Mouse (Mus musculus): Measurements from ENCODE around the gene Hcn1.

Gene Hcn1

GRCm38 (mm10) chr13:117705997-117706396 lies 103.9 kb downstream of the Hcn1 start:
- no peak for DNase-seq (ENCODE audit: low spot score)

DNA sequence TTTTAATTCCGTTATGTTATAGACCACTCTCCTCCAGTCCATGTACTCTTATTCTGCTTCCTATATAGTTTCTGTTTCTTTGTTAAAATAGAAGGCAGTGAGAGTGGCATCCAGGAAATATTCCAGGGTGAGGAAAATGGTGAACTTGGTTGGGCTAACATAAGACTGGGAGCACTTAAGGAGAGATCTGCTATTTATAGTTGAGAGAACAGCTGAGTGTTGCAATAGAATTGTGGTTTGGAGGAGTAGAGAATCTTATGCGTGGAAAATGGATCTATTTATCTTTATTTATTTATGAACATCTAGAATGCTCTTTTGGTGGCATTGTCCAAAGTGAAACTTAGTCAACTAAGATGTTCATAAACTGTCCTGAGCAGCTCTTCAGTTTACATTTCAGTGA lies 104.4 kb downstream of the Hcn1 start:
- no peak for DNase-seq (ENCODE audit: low spot score)

DNA sequence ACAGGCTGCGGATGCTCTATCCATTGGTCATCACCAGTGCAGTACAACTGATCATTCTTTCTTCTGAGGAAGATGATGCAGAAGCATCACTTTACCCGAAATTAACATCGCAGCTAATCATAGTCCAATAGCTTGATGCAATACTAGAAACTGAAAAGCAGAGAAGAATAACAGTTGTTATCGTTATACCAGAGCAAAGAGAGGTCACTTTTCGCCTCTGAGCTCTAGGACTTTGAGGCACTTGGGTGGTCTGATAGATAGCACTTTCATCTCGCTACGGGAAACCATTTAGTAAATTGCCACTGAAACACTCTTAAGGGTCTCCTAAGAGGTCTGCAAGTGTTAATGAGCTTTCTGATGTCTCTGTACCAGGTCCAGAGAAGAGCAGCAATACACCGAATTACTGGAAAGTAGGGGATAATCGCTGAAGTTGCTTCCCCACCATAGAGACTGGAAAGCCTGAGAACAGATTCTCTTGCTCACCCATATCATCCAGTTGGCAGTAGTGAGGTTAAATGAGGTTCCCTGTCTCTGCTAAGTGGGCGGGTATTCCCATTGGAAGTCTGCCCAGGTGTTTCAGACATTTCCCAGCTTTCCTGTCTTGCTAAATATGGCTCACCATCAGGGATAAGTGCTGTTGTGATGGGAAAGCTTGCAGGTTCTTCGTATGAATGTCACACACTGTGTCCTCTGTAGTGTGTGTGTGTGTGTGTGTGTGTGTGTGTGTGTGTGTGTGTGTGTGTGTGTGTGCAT lies 105.0 kb downstream of the Hcn1 start:
- no peak for DNase-seq (ENCODE audit: low spot score)

GRCm38 (mm10) chr13:117710811-117711210 lies 108.7 kb downstream of the Hcn1 start:
- no peak for DNase-seq (ENCODE audit: low spot score)

DNA sequence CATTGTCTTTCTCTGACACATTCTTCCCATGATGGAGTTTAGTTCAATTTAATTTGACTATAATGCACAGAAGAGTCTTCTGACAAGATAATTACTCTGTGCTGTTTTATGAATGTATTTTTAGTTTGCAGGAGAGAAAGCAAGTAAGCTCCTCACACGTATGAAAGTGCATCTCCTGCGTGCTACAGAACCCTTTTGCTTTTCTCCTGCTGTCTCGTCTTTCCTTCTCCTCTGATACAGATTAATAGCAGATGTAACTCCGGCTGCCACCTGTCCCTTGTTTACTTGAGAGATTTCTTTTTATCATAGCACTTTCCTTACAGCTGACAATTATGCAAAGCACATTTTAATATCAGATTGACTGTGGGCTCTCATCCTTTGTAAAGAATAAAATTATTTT lies 120.0 kb downstream of the Hcn1 start:
- no peak for DNase-seq (ENCODE audit: low spot score)

- DNase-seq (ENCODE audit: low spot score) = no peak
Measured at GRCm38 (mm10) chr13:117724083-117724482, 122.0 kb downstream of the Hcn1 start.

DNA sequence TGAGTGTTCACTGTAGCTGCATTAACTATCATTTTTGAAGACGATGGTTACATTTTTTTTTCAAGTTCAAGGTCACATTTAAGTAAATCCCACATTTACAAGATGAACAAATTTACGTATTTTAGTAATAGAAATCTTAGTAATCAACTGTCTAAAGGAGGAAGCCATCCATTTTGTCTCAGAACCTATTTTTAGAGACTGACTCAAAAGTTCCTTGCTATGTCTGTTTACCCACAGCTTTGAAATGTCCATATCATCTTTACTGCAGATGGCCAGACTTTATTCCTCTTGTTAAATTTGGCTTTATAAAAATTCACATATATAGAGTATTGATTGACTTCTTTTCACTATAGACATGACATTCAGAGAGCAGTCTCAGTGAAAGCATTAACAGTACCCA lies 126.3 kb downstream of the Hcn1 start:
- no peak for DNase-seq (ENCODE audit: low spot score)

DNA sequence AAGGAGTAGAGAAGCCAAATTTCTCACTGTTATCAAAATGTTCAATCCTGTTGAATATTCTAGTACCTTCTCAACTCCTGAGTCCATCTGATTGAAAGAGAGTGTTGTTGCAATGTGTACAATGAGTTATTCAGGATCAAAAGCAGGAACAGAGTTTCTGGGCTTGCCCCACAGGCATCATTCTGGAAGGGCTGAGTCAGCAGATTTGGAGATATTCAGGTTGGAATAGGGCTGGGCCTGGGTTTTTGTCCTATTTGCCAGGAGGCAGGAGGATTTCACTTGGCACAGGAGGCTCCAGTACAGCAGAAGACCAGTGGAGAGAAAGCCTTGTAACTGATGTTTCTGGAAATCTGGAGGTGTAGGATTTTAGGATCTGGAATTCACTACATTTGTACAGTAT lies 130.6 kb downstream of the Hcn1 start:
- no peak for DNase-seq (ENCODE audit: low spot score)

- no peak for DNase-seq (ENCODE audit: low spot score)
Measured at GRCm38 (mm10) chr13:117744451-117744850, 142.3 kb downstream of the Hcn1 start.

- DNase-seq (ENCODE audit: low spot score) = no peak
Measured at GRCm38 (mm10) chr13:117745173-117745572, 143.1 kb downstream of the Hcn1 start.

- no peak for DNase-seq (ENCODE audit: low spot score)
Measured at GRCm38 (mm10) chr13:117765487-117765886, 163.4 kb downstream of the Hcn1 start.

- DNase-seq (ENCODE audit: low spot score) = no peak
Measured at GRCm38 (mm10) chr13:117785376-117785775, 183.3 kb downstream of the Hcn1 start.

DNA sequence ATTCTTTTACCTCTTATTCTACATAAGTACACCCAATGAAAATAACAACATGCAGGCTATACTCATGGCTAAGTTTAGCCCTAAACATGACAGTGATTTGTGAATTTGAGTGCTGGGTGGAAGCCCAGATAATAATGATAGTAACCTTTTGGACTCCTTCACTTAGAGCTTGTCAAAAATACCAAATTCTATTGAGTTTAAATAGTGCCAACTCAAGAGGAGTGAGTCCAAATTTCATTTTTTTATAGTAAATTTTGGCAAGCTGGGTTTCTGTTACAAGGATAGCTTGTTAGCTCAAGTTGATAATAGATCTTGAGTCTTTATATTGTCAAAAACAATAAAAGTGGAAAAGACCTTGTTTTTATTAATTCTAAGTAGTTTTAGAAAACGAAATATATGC lies 190.7 kb downstream of the Hcn1 start:
- no peak for DNase-seq (ENCODE audit: low spot score)

GRCm38 (mm10) chr13:117801061-117801460 lies 198.9 kb downstream of the Hcn1 start:
- no peak for DNase-seq (ENCODE audit: low spot score)

GRCm38 (mm10) chr13:117827628-117828027 lies 225.5 kb downstream of the Hcn1 start:
- no peak for DNase-seq (ENCODE audit: low spot score)

- no peak for DNase-seq (ENCODE audit: low spot score)
Measured at GRCm38 (mm10) chr13:117836658-117837057, 234.5 kb downstream of the Hcn1 start.

DNA sequence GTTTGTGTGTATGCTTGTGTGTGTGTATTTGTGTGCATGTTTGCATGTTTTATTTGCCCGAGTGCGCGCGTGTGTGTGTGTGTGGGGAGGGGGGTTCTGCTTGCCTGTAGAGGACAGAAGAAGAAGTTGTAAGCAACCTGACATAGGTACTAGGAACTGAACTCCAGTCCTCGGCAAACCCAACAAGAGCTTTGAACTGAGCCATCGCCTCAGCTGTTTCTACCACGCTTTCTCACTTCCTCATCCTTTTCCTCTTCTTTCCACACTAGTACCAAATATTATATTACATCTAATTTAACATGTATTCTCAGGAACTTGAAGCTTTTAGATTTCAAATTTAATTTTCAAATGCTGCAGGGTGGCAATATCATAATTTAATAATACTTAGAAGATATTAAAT lies 236.1 kb downstream of the Hcn1 start:
- no peak for DNase-seq (ENCODE audit: low spot score)

- DNase-seq (ENCODE audit: low spot score) = no peak
Measured at GRCm38 (mm10) chr13:117842366-117842765, 240.2 kb downstream of the Hcn1 start.

DNA sequence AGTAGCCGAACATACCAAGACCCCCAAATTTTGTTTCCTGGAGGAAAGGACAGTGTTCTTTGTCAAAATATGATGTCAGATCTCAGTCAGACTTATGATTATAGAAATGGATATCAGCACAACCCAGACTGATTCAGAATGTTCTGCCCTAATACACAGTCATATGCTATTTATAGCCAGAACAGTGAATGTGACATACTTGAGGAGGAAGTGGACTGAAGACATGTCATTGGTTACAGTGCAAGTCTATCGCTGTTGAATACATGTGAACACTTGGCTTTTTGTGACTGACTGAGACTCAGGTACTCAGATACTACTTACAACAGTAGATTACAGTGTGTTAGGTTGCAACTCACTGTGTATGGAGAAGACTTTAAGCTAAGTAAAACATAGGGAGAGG lies 245.2 kb downstream of the Hcn1 start:
- no peak for DNase-seq (ENCODE audit: low spot score)

- DNase-seq (ENCODE audit: low spot score) = no peak
Measured at GRCm38 (mm10) chr13:117848757-117849156, 246.6 kb downstream of the Hcn1 start.

- no peak for DNase-seq (ENCODE audit: low spot score)
Measured at GRCm38 (mm10) chr13:117851954-117852710, 250.0 kb downstream of the Hcn1 start.

DNA sequence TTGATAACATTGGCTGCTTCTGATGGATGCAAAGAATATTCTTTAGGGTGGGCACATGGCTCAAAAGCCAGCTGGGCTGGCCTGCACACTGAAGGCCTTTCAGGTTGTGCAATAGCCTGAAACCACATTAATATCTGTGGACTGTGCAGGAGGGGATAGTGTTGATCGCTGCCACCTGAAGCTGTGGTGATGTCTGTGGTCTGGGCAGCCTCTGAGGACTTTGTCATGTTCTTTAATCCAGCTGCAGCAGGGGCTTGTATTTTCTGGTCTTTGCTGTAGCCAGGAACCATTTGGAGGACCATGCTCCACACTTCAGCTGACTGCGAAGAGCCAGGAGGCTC lies 250.6 kb downstream of the Hcn1 start:
- no peak for DNase-seq (ENCODE audit: low spot score)

GRCm38 (mm10) chr13:117858416-117858815 lies 256.3 kb downstream of the Hcn1 start:
- DNase-seq (ENCODE audit: low spot score) = no peak

- no peak for DNase-seq (ENCODE audit: low spot score)
Measured at GRCm38 (mm10) chr13:117877787-117878186, 275.7 kb downstream of the Hcn1 start.

All from ovary, postnatal 36 days (tissue).